Mouse (Mus musculus): ENCODE results near the gene Reck.

GRCm38 (mm10) chr4:43834749-43835148 is 40.6 kb upstream of the Reck start:
- TF ChIP-seq CTCF (conservative IDR thresholded peaks at IDR 0.05; ENCODE audit: insufficient read depth, insufficient read length, low read depth, low read length) (no peak), POLR2A (IDR thresholded peaks at IDR 0.05; ENCODE audit: low read depth, low read length) (no peak)
